Comparison of ENCODE assay signal across 9 mouse cellular contexts in the genomic region with DNA sequence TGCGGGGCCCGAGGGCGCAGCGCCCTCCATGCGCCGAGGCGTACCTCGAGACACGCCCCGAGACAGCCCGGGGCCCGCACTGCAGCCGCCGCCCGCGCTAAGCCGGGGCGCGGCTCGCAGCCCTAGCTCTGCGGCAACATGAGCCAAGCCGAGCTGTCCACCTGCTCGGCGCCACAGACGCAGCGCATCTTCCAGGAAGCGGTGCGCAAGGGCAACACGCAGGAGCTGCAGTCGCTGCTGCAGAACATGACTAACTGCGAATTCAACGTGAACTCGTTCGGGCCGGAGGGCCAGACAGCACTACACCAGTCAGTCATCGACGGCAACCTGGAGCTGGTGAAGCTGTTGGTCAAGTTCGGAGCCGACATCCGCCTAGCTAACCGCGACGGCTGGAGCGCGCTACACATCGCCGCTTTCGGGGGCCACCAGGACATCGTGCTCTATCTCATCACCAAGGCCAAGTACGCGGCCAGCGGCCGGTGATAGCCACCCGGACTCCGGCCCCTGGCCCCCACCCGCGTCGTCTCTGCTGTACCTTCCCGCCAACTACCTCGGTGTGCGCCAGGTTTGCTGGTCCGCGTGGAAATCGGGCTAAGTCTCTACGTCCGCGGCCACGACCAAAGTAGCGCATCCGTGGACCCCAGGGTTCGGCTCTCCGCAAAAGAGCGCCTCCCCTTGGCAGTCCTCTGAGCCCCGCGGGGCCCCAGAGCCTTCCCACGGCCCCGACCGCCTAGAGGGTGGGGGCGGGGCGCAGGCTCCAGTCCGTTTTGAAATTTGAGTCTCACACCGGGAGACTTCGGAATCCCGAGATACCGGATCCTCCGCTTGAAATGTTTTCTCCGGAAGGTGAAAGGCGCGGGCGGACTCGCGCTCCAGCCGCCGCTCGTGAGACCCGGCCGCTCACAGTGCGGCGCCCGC. TPM values are rescaled to one million over a fixed set of nuclear protein-coding genes. Genes with fewer than 3 reads are reported as not detected.
A peak's percentile ranks its signal among the peaks of the same experiment; 100 is the strongest.
DNase-seq lines count a peak whose midpoint lies in the region; ATAC-seq lines count a peak whose summit lies in the region.
"Had no signal": no experiment of that assay in that cellular context is flagged by ENCODE, and none has a peak within 500 bp of the region (broad histone marks: within the 10 kb centered on the region; RNA-seq: fewer than 3 reads in every experiment).

No protein-coding gene starts in this region.

- H3K4me1 ChIP-seq in heart, embryonic 15.5 days (replicated peaks) = peaks cover 70% of the 10 kb centered on the region
- H3K4me1 ChIP-seq in limb, embryonic 12.5 days (replicated peaks) = peaks cover 60% of the 10 kb centered on the region
- H3K4me1 ChIP-seq in midbrain, embryonic 13.5 days (replicated peaks) = peaks cover 93% of the 10 kb centered on the region
- peaks cover 42% of the 10 kb centered on the region for H3K4me1 ChIP-seq in stomach, embryonic 16.5 days (ENCODE audit: control insufficient read depth, insufficient read depth, low read length)

- peaks cover 26% of the 10 kb centered on the region for H3K27me3 ChIP-seq in heart, embryonic 15.5 days
- peaks cover 76% of the 10 kb centered on the region for H3K27me3 ChIP-seq in limb, embryonic 12.5 days
- no peaks in the 10 kb centered on the region for H3K27me3 ChIP-seq in midbrain, embryonic 13.5 days
- peaks cover 30% of the 10 kb centered on the region for H3K27me3 ChIP-seq in stomach, embryonic 16.5 days (ENCODE audit: control insufficient read depth, insufficient read depth, low read length)

- no peaks in the 10 kb centered on the region for H3K9me3 ChIP-seq in heart, embryonic 15.5 days (replicated peaks)
- no peaks in the 10 kb centered on the region for H3K9me3 ChIP-seq in limb, embryonic 12.5 days
- H3K9me3 ChIP-seq in midbrain, embryonic 13.5 days = no peaks in the 10 kb centered on the region
- no peaks in the 10 kb centered on the region for H3K9me3 ChIP-seq in stomach, embryonic 16.5 days (replicated peaks; ENCODE audit: control insufficient read depth, low read length)

- peak overlapping the region; percentile 84 for H3K27ac ChIP-seq in heart, embryonic 15.5 days
- H3K27ac ChIP-seq in limb, embryonic 12.5 days = peak overlapping the region; percentile 67; the same call in 1 of the 2 replicates
- peak overlapping the region; percentile 86 for H3K27ac ChIP-seq in midbrain, embryonic 13.5 days
- H3K27ac ChIP-seq in stomach, embryonic 16.5 days (ENCODE audit: low read length) = peak overlapping the region; percentile 92

- DNase-seq in A20 (ENCODE audit: low read depth, low spot score) = peak; percentile 79
- DNase-seq in CD4-positive helper T cell, adult 2 months (ENCODE audit: low read depth, low spot score) = peak; percentile 81
- no peak for DNase-seq in ovary, adult 18-20 months (ENCODE audit: low spot score)

- H3K9ac ChIP-seq in heart, embryonic 15.5 days = peak overlapping the region; percentile 66
- peak overlapping the region; percentile 54 for H3K9ac ChIP-seq in limb, embryonic 12.5 days (replicated peaks)
- H3K9ac ChIP-seq in midbrain, embryonic 13.5 days (replicated peaks) = peak overlapping the region; percentile 75
- H3K9ac ChIP-seq in stomach, embryonic 16.5 days (ENCODE audit: low read length) = peak overlapping the region; percentile 76

- peak overlapping the region; percentile 67 for H3K4me3 ChIP-seq in heart, embryonic 15.5 days
- peak overlapping the region; percentile 58 for H3K4me3 ChIP-seq in limb, embryonic 12.5 days (replicated peaks)
- peak overlapping the region; percentile 65 for H3K4me3 ChIP-seq in midbrain, embryonic 13.5 days (replicated peaks)
- peak overlapping the region; percentile 60 for H3K4me3 ChIP-seq in stomach, embryonic 16.5 days (replicated peaks; ENCODE audit: low read length)

- H3K4me2 ChIP-seq in heart, embryonic 15.5 days = peak overlapping the region; percentile 91
- H3K4me2 ChIP-seq in limb, embryonic 12.5 days = peak overlapping the region; percentile 86
- peak overlapping the region; percentile 65 for H3K4me2 ChIP-seq in midbrain, embryonic 13.5 days (replicated peaks)
- peak overlapping the region; percentile 85 for H3K4me2 ChIP-seq in stomach, embryonic 16.5 days (ENCODE audit: low read depth, low read length)

- no peaks in the 10 kb centered on the region for H3K36me3 ChIP-seq in heart, embryonic 15.5 days
- no peaks in the 10 kb centered on the region for H3K36me3 ChIP-seq in limb, embryonic 12.5 days
- H3K36me3 ChIP-seq in midbrain, embryonic 13.5 days = no peaks in the 10 kb centered on the region
- no peaks in the 10 kb centered on the region for H3K36me3 ChIP-seq in stomach, embryonic 16.5 days (ENCODE audit: control insufficient read depth, insufficient read depth, low read length)

- WGBS in heart, embryonic 15.5 days = under 1% methylated on average over 100 of the region's 100 CpGs
- under 1% methylated on average over 100 of the region's 100 CpGs for WGBS in limb, embryonic 12.5 days
- under 1% methylated on average over 100 of the region's 100 CpGs for WGBS in midbrain, embryonic 13.5 days
- under 1% methylated on average over 100 of the region's 100 CpGs for WGBS in stomach, embryonic 16.5 days

- ATAC-seq in common myeloid progenitor, adult 5-6 weeks (replicated peaks; ENCODE audit: low read depth, poor library complexity, severe bottlenecking) = 0 out of 2 replicates have a peak, but pooled peaks have one; percentile 4
- peak; percentile 20 for ATAC-seq in heart, embryonic 15.5 days (replicated peaks; ENCODE audit: insufficient number of reproducible peaks, insufficient read depth, low FRiP score, low read depth)
- peak; percentile 12; the same call in 1 of the 2 replicates for ATAC-seq in limb, embryonic 12.5 days (ENCODE audit: insufficient number of reproducible peaks, insufficient read depth, low FRiP score, low TSS enrichment, low read depth)
- peak; percentile 37; the same call in 1 of the 2 replicates for ATAC-seq in midbrain, embryonic 13.5 days
- peak; percentile 63 for ATAC-seq in stomach, embryonic 16.5 days (ENCODE audit: insufficient read depth, low FRiP score)

RNA-seq across cellular contexts. Expression of gene Nrarp, which starts 0.7 kb away (rescaled TPM):
- 0.39 and 2.2 TPM in 2 replicates for total RNA-seq in common myeloid progenitor, adult 5-6 weeks (2017)
- polyA plus RNA-seq in heart, embryonic 15.5 days (2015; fragmentation: Nextera tagmentation; extraction: Ambion mirVana) = 17.3 and 19.0 TPM in 2 replicates
- 20.6 and 23.1 TPM in 2 replicates for polyA plus RNA-seq in limb, embryonic 12.5 days (2016; fragmentation: Nextera tagmentation; extraction: Ambion mirVana)
- 26.8 and 33.9 TPM in 2 replicates for polyA plus RNA-seq in midbrain, embryonic 13.5 days (2015; fragmentation: Nextera tagmentation; extraction: Ambion mirVana)
- 9.9 and 11.0 TPM in 2 replicates for polyA plus RNA-seq in stomach, embryonic 16.5 days (2015; fragmentation: Nextera tagmentation; extraction: Ambion mirVana)

RNA-seq across cellular contexts. Expression of gene Tor4a, which starts 15.5 kb away (rescaled TPM):
- total RNA-seq in common myeloid progenitor, adult 5-6 weeks (2017) = 15.7 and 18.1 TPM in 2 replicates
- 5.8 and 10.3 TPM in 2 replicates for polyA plus RNA-seq in heart, embryonic 15.5 days (2015; fragmentation: Nextera tagmentation; extraction: Ambion mirVana)
- polyA plus RNA-seq in limb, embryonic 12.5 days (2016; fragmentation: Nextera tagmentation; extraction: Ambion mirVana) = 2.9 and 3.2 TPM in 2 replicates
- polyA plus RNA-seq in midbrain, embryonic 13.5 days (2015; fragmentation: Nextera tagmentation; extraction: Ambion mirVana) = 1.1 and 1.2 TPM in 2 replicates
- 16.8 and 19.2 TPM in 2 replicates for polyA plus RNA-seq in stomach, embryonic 16.5 days (2015; fragmentation: Nextera tagmentation; extraction: Ambion mirVana)

RNA-seq across cellular contexts. Expression of gene Nelfb, which starts 30.1 kb away (rescaled TPM):
- total RNA-seq in common myeloid progenitor, adult 5-6 weeks (2017) = 28.8 and 47.4 TPM in 2 replicates
- 62.7 and 79.5 TPM in 2 replicates for polyA plus RNA-seq in heart, embryonic 15.5 days (2015; fragmentation: Nextera tagmentation; extraction: Ambion mirVana)
- polyA plus RNA-seq in limb, embryonic 12.5 days (2016; fragmentation: Nextera tagmentation; extraction: Ambion mirVana) = 118 and 121 TPM in 2 replicates
- polyA plus RNA-seq in midbrain, embryonic 13.5 days (2015; fragmentation: Nextera tagmentation; extraction: Ambion mirVana) = 113 and 117 TPM in 2 replicates
- 102 and 109 TPM in 2 replicates for polyA plus RNA-seq in stomach, embryonic 16.5 days (2015; fragmentation: Nextera tagmentation; extraction: Ambion mirVana)

RNA-seq across cellular contexts. Expression of gene Stpg3, which starts 33.2 kb away (rescaled TPM):
- not detected in 2 replicates for total RNA-seq in common myeloid progenitor, adult 5-6 weeks (2017)
- not detected in 2 replicates for polyA plus RNA-seq in heart, embryonic 15.5 days (2015; fragmentation: Nextera tagmentation; extraction: Ambion mirVana)
- not detected in 2 replicates for polyA plus RNA-seq in limb, embryonic 12.5 days (2016; fragmentation: Nextera tagmentation; extraction: Ambion mirVana)
- polyA plus RNA-seq in midbrain, embryonic 13.5 days (2015; fragmentation: Nextera tagmentation; extraction: Ambion mirVana) = not detected in 2 replicates
- 0.06 TPM in 1 of 2 replicates, not detected in the other for polyA plus RNA-seq in stomach, embryonic 16.5 days (2015; fragmentation: Nextera tagmentation; extraction: Ambion mirVana)
- polyA plus RNA-seq: large intestine, adult 2 months had no signal

RNA-seq across cellular contexts. Expression of gene Fam166a, which starts 37.3 kb away (rescaled TPM):
- not detected in 2 replicates for total RNA-seq in common myeloid progenitor, adult 5-6 weeks (2017)
- 0.57 and 0.65 TPM in 2 replicates for polyA plus RNA-seq in heart, embryonic 15.5 days (2015; fragmentation: Nextera tagmentation; extraction: Ambion mirVana)
- not detected in 2 replicates for polyA plus RNA-seq in limb, embryonic 12.5 days (2016; fragmentation: Nextera tagmentation; extraction: Ambion mirVana)
- polyA plus RNA-seq in midbrain, embryonic 13.5 days (2015; fragmentation: Nextera tagmentation; extraction: Ambion mirVana) = 0.89 TPM in 1 of 2 replicates, not detected in the other
- polyA plus RNA-seq in stomach, embryonic 16.5 days (2015; fragmentation: Nextera tagmentation; extraction: Ambion mirVana) = not detected in 2 replicates
- polyA plus RNA-seq: large intestine, adult 2 months had no signal

Comparison
In these comparisons a context has a peak if more than half of its experiments do, and no peak if none do; other contexts are left out.
1. ATAC-seq: peak in every context shown above with its lines; median percentile 63 in stomach, embryonic 16.5 days; 37 in midbrain, embryonic 13.5 days; 20 in heart, embryonic 15.5 days; 12 in limb, embryonic 12.5 days; 4 in common myeloid progenitor, adult 5-6 weeks.